Mouse (Mus musculus) ES-E14 (cell line): ENCODE results near the gene Bbs4. TPM values are rescaled to one million over a fixed set of nuclear protein-coding genes. Genes with fewer than 3 reads are reported as not detected.

ENCODE experiments used
- DNase-seq: peaks from one replicate; pipeline ENCODE4 v3.0.0-alpha.2; 2013; ENCODE audit warnings: low read depth, low spot score
- H3K27ac ChIP-seq: 2 replicates; pipeline ENCODE4 v1.5.1; 2012; ENCODE audit warnings: low read depth, mild to moderate bottlenecking, low read length, moderate library complexity, mixed read lengths; ENCODE audit not compliant: poor library complexity, insufficient read depth, severe bottlenecking
- H3K36me3 ChIP-seq: 2 replicates; pipeline ENCODE4 v1.6.1; 2012; ENCODE audit warnings: mild to moderate bottlenecking, low read length, moderate library complexity, mixed read lengths; ENCODE audit not compliant: control insufficient read depth, poor library complexity, insufficient read depth, severe bottlenecking
- H3K4me1 ChIP-seq, 2 experiments: fragments of 150-350 bp in 1 of 2; sonication (generic) in 1 of 2; 2 replicates each; pipeline ENCODE4 v1.6.1; 2012; ENCODE audit warnings: low read length in 2 of 2, mild to moderate bottlenecking in 1 of 2, mixed read lengths in 1 of 2; ENCODE audit not compliant: control insufficient read depth in 2 of 2, insufficient read depth in 2 of 2, poor library complexity in 1 of 2
- H3K4me3 ChIP-seq, 2 experiments: fragments of 150-350 bp in 1 of 2; sonication (generic) in 1 of 2; 2 replicates each; pipeline ENCODE4 v1.5.1; 2012; ENCODE audit warnings: low read length in 2 of 2, low read depth in 1 of 2, mild to moderate bottlenecking in 1 of 2, mixed read lengths in 1 of 2; ENCODE audit not compliant: insufficient read depth in 1 of 2, poor library complexity in 1 of 2, severe bottlenecking in 1 of 2
- H3K9ac ChIP-seq: 2 replicates; pipeline ENCODE4 v1.6.1; 2012; ENCODE audit warnings: low read depth, mild to moderate bottlenecking, low read length, mixed read lengths; ENCODE audit not compliant: poor library complexity, insufficient read depth, severe bottlenecking
- H3K9me3 ChIP-seq: fragments of 150-350 bp; sonication (generic); 2 replicates; pipeline ENCODE4 v1.6.1; 2012; ENCODE audit warnings: low read depth, mild to moderate bottlenecking, low read length; ENCODE audit not compliant: control insufficient read depth, insufficient read depth
- CHD2 ChIP-seq: IDR thresholded peaks from 2 replicates; pipeline ENCODE4 v1.6.1; 2014; ENCODE audit warnings: mild to moderate bottlenecking, low read depth, low read length, inconsistent platforms
- HCFC1 ChIP-seq: IDR thresholded peaks from 2 replicates; pipeline ENCODE4 v1.6.1; 2012; ENCODE audit warnings: low read length, inconsistent platforms, borderline replicate concordance; ENCODE audit not compliant: insufficient read depth
- MAFK ChIP-seq: IDR thresholded peaks from 2 replicates; pipeline ENCODE4 v1.6.1; 2014; ENCODE audit warnings: mild to moderate bottlenecking, low read depth, low read length, inconsistent platforms; ENCODE audit not compliant: insufficient read depth
- ZC3H11A ChIP-seq: IDR thresholded peaks from 2 replicates; pipeline ENCODE4 v1.6.1; 2012; ENCODE audit warnings: low read depth, mild to moderate bottlenecking, inconsistent platforms, low read length, borderline replicate concordance
- ZNF384 ChIP-seq: IDR thresholded peaks from 2 replicates; pipeline ENCODE4 v1.6.1; 2012; ENCODE audit warnings: low read depth, low read length, inconsistent platforms
- in situ Hi-C, 2 experiments: fragments of 600-800 bp; cut with MboI; formaldehyde crosslinking; loops; one replicate each; pipeline ENCODE4 v1.15.1; 2025; ENCODE audit warnings: low sequenced_read_pairs in 2 of 2, inconsistent platforms in 1 of 2; ENCODE audit not compliant: unreplicated experiment in 2 of 2
- total RNA-seq: library from RNA; depleted of rRNA; stranded (reverse); fragments of 300-350 nt; gene quantifications from 2 replicates; pipeline ENCODE4 v1.2.3, GENCODE M21; 2012

Gene Bbs4
- total RNA-seq, 1 experiment: 5.8 TPM

DNA sequence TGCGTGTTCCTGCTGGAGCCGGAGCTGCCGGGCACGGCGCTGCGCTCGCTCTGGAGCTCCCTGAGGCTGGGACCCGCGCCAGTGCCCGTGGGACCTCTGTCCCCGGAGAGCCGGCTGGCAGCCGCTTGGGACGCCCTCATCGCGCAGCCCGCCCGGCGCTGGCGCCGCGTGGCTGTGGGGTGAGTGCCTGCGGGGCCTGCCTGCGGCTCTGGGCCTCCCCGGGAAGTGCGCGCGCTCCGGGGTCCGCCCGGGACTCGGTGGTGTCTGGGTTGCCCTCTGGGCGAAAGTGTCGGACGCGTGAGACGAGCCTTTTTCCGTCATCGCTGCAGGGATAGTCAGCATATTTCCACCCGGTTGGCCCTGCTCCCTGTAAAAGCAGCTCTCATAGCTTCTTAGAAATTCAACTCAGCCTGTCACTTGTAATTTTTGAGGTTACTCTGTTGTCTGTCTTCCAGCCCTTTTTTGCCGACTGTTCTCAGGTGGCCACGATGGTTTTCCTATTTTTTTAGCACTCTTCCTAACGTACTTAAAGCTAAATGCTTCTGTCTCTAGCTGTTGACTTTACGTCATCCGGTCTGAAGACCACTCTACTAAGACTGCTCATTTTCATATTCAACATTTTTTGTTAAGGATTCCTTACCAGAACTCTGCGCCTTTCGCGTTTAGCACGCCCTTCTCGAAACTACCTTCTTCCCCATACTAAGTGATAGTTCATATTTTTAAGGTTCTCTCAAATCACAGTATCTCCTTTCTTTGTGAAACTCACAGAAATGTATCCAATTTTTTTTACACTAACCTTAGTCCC lies 61.4 kb downstream of the Bbs4 start:
- TF ChIP-seq MAFK (no peak), ZC3H11A (no peak), CHD2 (no peak), HCFC1 (no peak), ZNF384 (no peak)
- Histone ChIP-seq H3K27ac (peak overlapping the region; percentile 61), H3K4me3 (peak overlapping the region; percentile 82), H3K36me3 (peaks cover 2% of the 10 kb centered on the region; the same call in 1 of the 2 replicates), H3K9me3 (no peaks in the 10 kb centered on the region), H3K9ac (peak overlapping the region; percentile 94), H3K4me1 (peaks cover 0 to 1% of the 10 kb centered on the region in 2 experiments; a peak in 3 of 4 replicates)
- in situ Hi-C loops: no loop called here
- DNase-seq: no peak

DNA sequence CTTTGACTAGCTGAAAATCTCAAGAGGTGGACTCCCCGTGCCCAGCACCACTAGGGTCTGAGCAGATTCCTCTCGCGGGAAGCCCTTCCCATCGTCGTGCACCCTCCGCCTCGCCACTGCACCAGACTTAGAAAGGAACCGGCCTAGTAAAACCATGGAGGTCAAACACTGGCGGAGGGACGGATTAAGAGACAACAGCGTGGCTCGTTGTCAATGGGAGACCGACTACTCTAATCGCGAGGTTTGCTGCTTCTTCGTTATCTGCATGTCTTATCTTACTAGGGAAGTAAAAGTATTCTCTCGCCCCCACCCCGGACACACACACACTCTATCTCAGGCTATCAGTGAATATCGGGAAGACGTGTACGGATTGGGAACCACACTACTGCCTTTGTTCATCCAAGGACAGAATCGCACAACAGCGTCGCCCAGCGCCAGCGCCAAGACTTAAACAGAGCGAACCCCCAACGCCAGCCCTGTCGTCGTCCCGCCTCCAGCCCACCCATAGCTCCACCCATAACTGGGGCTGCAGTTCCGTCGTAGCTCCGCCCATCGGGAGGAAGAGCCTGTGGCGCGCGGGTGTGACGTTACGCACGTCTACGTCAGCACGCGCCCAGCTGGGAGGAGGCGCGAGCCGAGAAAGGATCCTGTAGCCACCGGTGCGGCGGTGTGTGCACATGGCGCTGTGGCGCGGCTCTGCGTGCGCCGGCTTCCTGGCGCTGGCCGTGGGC lies 62.2 kb downstream of the Bbs4 start, which contains the start of gene Adpgk:
Gene Adpgk, plus strand, starts transcription at position 602 of the 731 bp plus-strand sequence.
- Histone ChIP-seq H3K9me3 (no peaks in the 10 kb centered on the region), H3K36me3 (peaks cover 2% of the 10 kb centered on the region; the same call in 1 of the 2 replicates), H3K4me3 (peak within 1 kb of the TSS; percentile 82), H3K27ac (peak within 1 kb of the TSS; percentile 73), H3K4me1 (peaks cover 0 to 1% of the 10 kb centered on the region in 2 experiments; a peak in 3 of 4 replicates), H3K9ac (peak within 1 kb of the TSS; percentile 94)
- TF ChIP-seq MAFK (0 out of 2 replicates have a peak, but pooled peaks have one; percentile 2), ZC3H11A (no peak), CHD2 (peak; percentile 74; the same call in 1 of the 2 replicates), ZNF384 (no peak), HCFC1 (peak; percentile 75)
- DNase-seq: peak; percentile 98
- in situ Hi-C loops: no loop called here

DNA sequence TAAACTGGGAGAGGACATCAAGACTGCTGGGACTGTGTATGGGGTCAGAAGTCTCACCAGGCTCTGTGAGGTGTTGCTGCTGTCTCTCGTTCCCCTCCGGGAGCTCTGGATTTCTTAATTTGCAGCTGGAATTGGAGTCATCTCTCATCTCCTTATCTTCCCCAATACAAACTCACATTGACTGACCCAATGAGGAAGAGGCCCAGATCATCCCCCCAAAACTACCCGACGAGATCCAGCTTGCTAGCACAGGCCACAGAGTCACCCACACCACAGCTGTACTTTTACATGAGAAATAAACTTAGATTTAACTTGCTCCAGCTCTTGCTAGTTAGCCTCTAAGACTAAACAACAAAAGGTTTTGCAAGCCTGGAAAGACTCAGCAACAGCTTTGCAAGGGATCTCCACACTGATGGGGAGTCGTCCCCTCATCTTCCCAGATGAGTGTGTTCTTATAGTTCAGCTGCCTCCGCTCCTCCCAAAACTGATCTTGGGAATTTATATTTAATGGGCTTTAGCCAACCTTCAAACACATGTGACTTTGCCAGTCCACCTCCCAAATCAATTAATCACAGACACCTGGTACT lies 63.7 kb downstream of the Bbs4 start:
- H3K4me1 ChIP-seq: peaks cover 0 to 1% of the 10 kb centered on the region in 2 experiments; a peak in 3 of 4 replicates
- in situ Hi-C loops: no loop called here
- no peak for DNase-seq

DNA sequence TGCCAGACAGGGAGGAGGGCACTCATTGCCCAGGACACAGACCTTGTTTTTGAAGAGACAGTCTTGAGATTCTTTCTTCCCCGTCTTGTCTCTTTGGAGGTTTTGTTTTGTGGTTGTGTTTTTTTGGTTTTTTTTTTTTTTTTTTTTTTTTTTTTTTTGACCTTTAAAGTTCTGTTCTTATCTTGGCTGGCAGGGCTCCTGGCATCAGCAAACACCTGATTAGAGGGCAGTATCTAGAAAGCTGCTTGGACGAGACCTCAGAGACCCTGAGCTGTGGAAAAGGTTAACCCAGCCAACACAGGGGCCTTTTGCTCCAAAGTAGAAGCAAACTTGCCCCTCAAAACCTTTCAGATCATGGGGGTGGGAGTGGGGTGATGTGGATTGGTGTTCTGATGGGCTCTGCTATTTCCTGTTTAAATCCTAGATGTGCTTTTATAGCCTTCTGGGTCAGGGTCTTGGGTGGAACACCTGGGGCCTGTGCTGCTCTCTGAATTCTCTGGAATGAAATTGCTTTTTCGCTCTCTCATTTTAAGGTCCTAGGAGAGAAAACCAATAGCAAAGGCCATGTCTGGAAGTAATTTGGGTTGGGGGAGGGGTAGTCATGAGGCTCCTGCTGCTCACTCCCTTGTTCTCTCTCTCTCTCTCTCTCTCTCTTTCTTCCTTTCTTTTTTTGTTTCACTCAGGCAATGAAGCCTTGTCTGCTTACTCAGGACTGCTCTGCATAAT lies 64.5 kb downstream of the Bbs4 start:
- TF ChIP-seq ZNF384 (0 out of 2 replicates have a peak, but pooled peaks have one; percentile 8), HCFC1 (no peak), ZC3H11A (no peak), MAFK (no peak), CHD2 (no peak)
- Histone ChIP-seq H3K9me3 (no peaks in the 10 kb centered on the region), H3K4me3 (no peak overlapping the region), H3K36me3 (no peaks in the 10 kb centered on the region), H3K9ac (no peak overlapping the region), H3K4me1 (peaks cover 1 to 2% of the 10 kb centered on the region in 2 experiments; a peak in 3 of 4 replicates), H3K27ac (no peak overlapping the region)
- DNase-seq: no peak
- in situ Hi-C loops: no loop called here

More for the DNA sequence above, 63.7 kb downstream of the Bbs4 start:
- TF ChIP-seq MAFK: no peak
- Histone ChIP-seq H3K4me3 (no peak overlapping the region), H3K36me3 (no peaks in the 10 kb centered on the region), H3K9ac (no peak overlapping the region), H3K9me3 (no peaks in the 10 kb centered on the region), H3K27ac (no peak overlapping the region)
